Mouse (Mus musculus) inflammation-experienced regulatory T-cells, adult 6 months (primary cell): ENCODE measurements around the gene Med15. TPM values are rescaled to one million over a fixed set of nuclear protein-coding genes. Genes with fewer than 3 reads are reported as not detected.
"Not testable (repeated sequence)": the region's sequence is repeated elsewhere in the genome, so short reads cannot be mapped to it uniquely, and the experiment has no call there.

ENCODE experiments used
- ATAC-seq: one replicate; pipeline ENCODE4 v1.8.0; 2017
- polyA plus RNA-seq, 3 experiments: library from polyadenylated mRNA; unstranded; fragments of 100-300 nt; shearing (Covaris generic); gene quantifications; one replicate each; pipeline ENCODE4 v1.2.1; 2017

Med15 gene
- 100 to 1,000 TPM in 1 of 3 experiments, 10 to 100 TPM in 2; 69.3 to 109 (median 71.8) TPM for polyA plus RNA-seq

- ATAC-seq = no peak
Measured at GRCm38 (mm10) chr16:17732841-17733340, at the start of gene Med15. Med15 (minus strand) TSS chr16:17732891.

- ATAC-seq = no peak
Measured at GRCm38 (mm10) chr16:17779692-17780091, 47.0 kb upstream of the Med15 start.

- ATAC-seq = no peak
Measured at GRCm38 (mm10) chr16:17778223-17778622, 45.5 kb upstream of the Med15 start.

- no peak for ATAC-seq
Measured at GRCm38 (mm10) chr16:17776828-17777227, 44.1 kb upstream of the Med15 start.

GRCm38 (mm10) chr16:17771117-17771865 lies 38.6 kb upstream of the Med15 start:
- ATAC-seq = no peak

- ATAC-seq = no peak
Measured at GRCm38 (mm10) chr16:17768834-17769233, 36.1 kb upstream of the Med15 start.

GRCm38 (mm10) chr16:17764108-17764511 lies 31.4 kb upstream of the Med15 start:
- no peak for ATAC-seq

GRCm38 (mm10) chr16:17761074-17761473 lies 28.4 kb upstream of the Med15 start:
- no peak for ATAC-seq

GRCm38 (mm10) chr16:17760657-17761056 lies 28.0 kb upstream of the Med15 start:
- no peak for ATAC-seq

GRCm38 (mm10) chr16:17759813-17760321 lies 27.2 kb upstream of the Med15 start:
- peak; percentile 21 for ATAC-seq

GRCm38 (mm10) chr16:17759344-17759773 lies 26.7 kb upstream of the Med15 start, which contains the start of gene Klhl22:
Klhl22 (plus strand) TSS chr16:17759618.
- peak; percentile 76 for ATAC-seq

GRCm38 (mm10) chr16:17758902-17759301 lies 26.2 kb upstream of the Med15 start:
- peak; percentile 30 for ATAC-seq

GRCm38 (mm10) chr16:17757756-17758155 lies 25.1 kb upstream of the Med15 start:
- ATAC-seq = no peak

- no peak for ATAC-seq
Measured at GRCm38 (mm10) chr16:17753686-17754085, 21.0 kb upstream of the Med15 start.

- ATAC-seq = no peak
Measured at GRCm38 (mm10) chr16:17753001-17753400, 20.3 kb upstream of the Med15 start.

- no peak for ATAC-seq
Measured at GRCm38 (mm10) chr16:17745067-17745466, 12.4 kb upstream of the Med15 start.

GRCm38 (mm10) chr16:17744536-17744935 lies 11.8 kb upstream of the Med15 start:
- ATAC-seq = peak; percentile 50

GRCm38 (mm10) chr16:17743279-17743678 lies 10.6 kb upstream of the Med15 start:
- no peak for ATAC-seq

- ATAC-seq = no peak
Measured at GRCm38 (mm10) chr16:17742810-17743209, 10.1 kb upstream of the Med15 start.

- ATAC-seq = no peak
Measured at GRCm38 (mm10) chr16:17740080-17740479, 7.4 kb upstream of the Med15 start.

- ATAC-seq = no peak
Measured at GRCm38 (mm10) chr16:17736156-17736555, 3.5 kb upstream of the Med15 start.

- ATAC-seq = not testable (repeated sequence)
Measured at GRCm38 (mm10) chr16:17734872-17735271, 2.2 kb upstream of the Med15 start.

GRCm38 (mm10) chr16:17733646-17734045 lies 955 bp upstream of the Med15 start:
- no peak for ATAC-seq

GRCm38 (mm10) chr16:17732431-17732830 lies 260 bp downstream of the Med15 start:
- no peak for ATAC-seq
